Mouse (Mus musculus) embryonic facial prominence, embryonic 13.5 days (tissue): Measurements from ENCODE around the gene Zfp445. TPM values are rescaled to one million over a fixed set of nuclear protein-coding genes. Genes with fewer than 3 reads are reported as not detected.

ENCODE experiments used
- polyA plus RNA-seq: library from polyadenylated mRNA; unstranded; fragments of >200 nt; fragmentation: Nextera tagmentation; extraction: Ambion mirVana; gene quantifications from 2 replicates; pipeline ENCODE4 v1.2.1, GENCODE M21; 2015

The Zfp445 gene
- polyA plus RNA-seq, 1 experiment from 2014 or later: 78.0 TPM

Other genes starting within 250 kb of the Zfp445 start
- 0.04 TPM in 1 of 2 replicates, not detected in the other for gene Topaz1, start 118.7 kb downstream of the Zfp445 start, polyA plus RNA-seq
- gene Tcaim, start 60.5 kb downstream of the Zfp445 start, polyA plus RNA-seq: 7.5 and 8.6 TPM in 2 replicates
- 0.62 and 0.73 TPM in 2 replicates for gene Gm35549, start 22.0 kb downstream of the Zfp445 start, polyA plus RNA-seq
- gene Zkscan7, start 19.7 kb upstream of the Zfp445 start, polyA plus RNA-seq: 5.6 and 5.9 TPM in 2 replicates
- 23.9 and 24.5 TPM in 2 replicates for gene Zfp105, start 57.1 kb upstream of the Zfp445 start, polyA plus RNA-seq
- gene 1110059G10Rik, start 85.0 kb upstream of the Zfp445 start, polyA plus RNA-seq: 35.2 and 35.7 TPM in 2 replicates
- 70.1 and 73.7 TPM in 2 replicates for gene Kif15, start 85.0 kb upstream of the Zfp445 start, polyA plus RNA-seq
- gene Tmem42, start 155.3 kb upstream of the Zfp445 start, polyA plus RNA-seq: 22.0 and 25.6 TPM in 2 replicates
- gene Tgm4, start 168.7 kb upstream of the Zfp445 start, polyA plus RNA-seq: 0.55 and 0.59 TPM in 2 replicates
- 72.1 and 74.7 TPM in 2 replicates for gene Zdhhc3, start 247.2 kb upstream of the Zfp445 start, polyA plus RNA-seq
- gene Exosc7, start 247.2 kb upstream of the Zfp445 start, polyA plus RNA-seq: 99.4 and 104 TPM in 2 replicates